Mouse (Mus musculus): ENCODE measurements around the gene Olfr978. TPM values are rescaled to one million over a fixed set of nuclear protein-coding genes. Genes with fewer than 3 reads are reported as not detected.
"Not testable (repeated sequence)": the region's sequence is repeated elsewhere in the genome, so short reads cannot be mapped to it uniquely, and the experiment has no call there.

The Olfr978 gene
- not detected in 2 replicates for polyA plus RNA-seq (2016; fragmentation: Nextera tagmentation; extraction: Ambion mirVana)

DNA sequence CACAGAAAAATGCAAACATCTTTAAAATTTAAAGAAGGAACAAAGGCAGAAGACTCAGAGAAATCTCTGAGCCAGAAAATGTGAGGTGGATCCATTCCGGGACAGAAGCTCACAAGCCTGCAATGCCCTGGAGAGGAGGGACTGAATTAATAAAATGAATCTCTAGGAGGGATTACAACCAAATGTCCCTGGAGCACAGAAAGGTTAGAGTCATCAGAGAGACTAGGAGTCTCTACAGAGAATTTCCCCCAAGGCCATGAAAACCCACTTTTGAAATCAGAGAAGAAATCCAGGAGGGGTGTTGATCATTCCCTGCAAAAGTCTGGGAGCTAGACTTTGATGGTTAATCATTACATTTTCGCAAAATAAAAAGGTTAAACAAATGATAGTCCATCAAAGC, at the start of gene Olfr978:
Olfr978 (plus strand) TSS at position 301 of the 400 bp plus-strand sequence.
- 80% methylated on average over 2 of the region's 2 CpGs for WGBS
- Histone ChIP-seq H3K36me3 (no peaks in the 10 kb centered on the region), H3K4me1 (no peaks in the 10 kb centered on the region), H3K4me3 (no peak within 1 kb of the TSS), H3K27me3 (no peaks in the 10 kb centered on the region), H3K9me3 (replicated peaks) (no peaks in the 10 kb centered on the region), H3K27ac (no peak within 1 kb of the TSS), H3K4me2 (replicated peaks) (no peak within 1 kb of the TSS), H3K9ac (no peak within 1 kb of the TSS)
- ATAC-seq (ENCODE audit: low FRiP score): no peak

DNA sequence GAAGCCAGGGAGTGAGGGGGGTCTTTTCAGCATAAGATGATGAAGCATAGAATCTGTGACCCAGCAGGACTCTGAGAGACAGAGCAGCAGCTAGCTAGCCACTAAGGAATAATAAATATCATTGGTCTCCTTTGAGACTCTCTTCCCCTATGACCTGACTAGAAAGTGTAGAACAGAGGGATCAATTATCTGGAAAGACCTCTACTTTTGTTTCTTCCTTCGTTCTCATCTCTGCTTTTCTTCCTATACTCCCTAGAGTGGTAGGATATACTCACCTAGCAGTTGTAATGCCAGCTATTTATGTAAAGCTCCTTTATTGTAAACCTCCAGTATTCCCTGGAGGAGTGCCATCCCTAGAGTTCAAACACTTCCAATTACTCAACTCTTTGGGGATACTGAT, 40.0 kb upstream of the Olfr978 start, which contains the start of gene Olfr975:
Olfr975 (minus strand) TSS at position 101 of the 400 bp plus-strand sequence.
- no peak within 1 kb of the TSS for H3K4me3 ChIP-seq
- 65% methylated on average over 1 of the region's 1 CpGs for WGBS
- no peaks in the 10 kb centered on the region for H3K36me3 ChIP-seq
- H3K27me3 ChIP-seq: no peaks in the 10 kb centered on the region
- no peak within 1 kb of the TSS for H3K4me2 ChIP-seq (replicated peaks)
- H3K27ac ChIP-seq: no peak within 1 kb of the TSS
- H3K4me1 ChIP-seq: no peaks in the 10 kb centered on the region
- H3K9me3 ChIP-seq (replicated peaks): no peaks in the 10 kb centered on the region
- ATAC-seq (ENCODE audit: low FRiP score): no peak
- no peak within 1 kb of the TSS for H3K9ac ChIP-seq

DNA sequence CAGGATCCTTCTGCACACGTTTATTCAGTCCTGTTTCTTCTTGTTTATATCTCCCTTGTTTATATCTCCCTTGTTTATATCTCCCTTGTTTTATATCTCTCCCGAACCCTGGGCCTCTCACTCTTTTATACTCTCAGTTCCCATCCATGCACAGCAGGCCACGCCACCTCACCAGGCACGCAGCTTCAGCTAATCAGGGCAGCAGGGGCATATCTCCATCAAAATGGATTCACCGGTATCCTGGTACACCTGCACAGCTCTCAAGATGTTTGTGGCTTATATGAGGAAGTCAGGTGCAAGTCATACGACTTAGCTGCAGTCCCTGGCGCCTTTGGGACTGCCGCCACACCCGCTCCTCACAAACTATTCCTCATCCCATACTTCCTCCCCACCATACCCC, 30.9 kb upstream of the Olfr978 start, which contains the start of gene Olfr976:
Olfr976 (minus strand) TSS at position 101 of the 400 bp plus-strand sequence.
- not testable (repeated sequence) for H3K27ac ChIP-seq; H3K36me3 ChIP-seq; H3K4me1 ChIP-seq; H3K4me3 ChIP-seq; H3K9ac ChIP-seq; H3K4me2 ChIP-seq (replicated peaks); H3K9me3 ChIP-seq (replicated peaks); H3K27me3 ChIP-seq; ATAC-seq (ENCODE audit: low FRiP score)
- WGBS: 85% methylated on average over 8 of the region's 9 CpGs

DNA sequence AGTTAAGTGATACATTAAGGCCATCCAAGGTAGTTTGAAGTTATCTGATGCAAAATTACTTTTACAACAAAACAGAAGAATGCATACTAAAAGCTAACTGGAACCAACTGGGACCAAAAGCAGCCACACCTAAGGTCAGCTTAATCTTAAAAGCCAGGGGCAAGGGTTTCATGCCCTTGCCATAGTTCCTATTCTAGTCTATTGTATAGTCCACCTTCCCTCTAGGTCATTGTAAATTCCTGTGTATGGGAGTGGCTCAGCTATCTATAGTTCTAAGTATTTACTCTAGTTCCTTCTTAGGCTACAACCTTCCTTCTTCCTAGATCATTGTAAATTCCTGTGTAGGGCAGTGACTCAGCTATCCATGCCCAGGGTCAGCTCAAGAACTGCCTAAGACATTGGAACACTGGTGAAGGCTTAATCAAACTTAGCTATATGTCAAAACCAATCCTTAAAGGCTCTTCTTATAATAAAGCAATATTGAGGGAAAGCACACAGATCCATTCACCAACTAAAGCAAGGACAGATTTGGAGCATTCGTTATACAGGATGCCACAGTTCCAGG, 15.2 kb upstream of the Olfr978 start:
- not testable (repeated sequence) for H3K4me3 ChIP-seq; H3K4me2 ChIP-seq (replicated peaks); H3K9ac ChIP-seq; H3K27me3 ChIP-seq; H3K4me1 ChIP-seq; H3K36me3 ChIP-seq; ATAC-seq (ENCODE audit: low FRiP score); H3K9me3 ChIP-seq (replicated peaks); H3K27ac ChIP-seq
- WGBS: 92% methylated on average over 1 of the region's 1 CpGs

DNA sequence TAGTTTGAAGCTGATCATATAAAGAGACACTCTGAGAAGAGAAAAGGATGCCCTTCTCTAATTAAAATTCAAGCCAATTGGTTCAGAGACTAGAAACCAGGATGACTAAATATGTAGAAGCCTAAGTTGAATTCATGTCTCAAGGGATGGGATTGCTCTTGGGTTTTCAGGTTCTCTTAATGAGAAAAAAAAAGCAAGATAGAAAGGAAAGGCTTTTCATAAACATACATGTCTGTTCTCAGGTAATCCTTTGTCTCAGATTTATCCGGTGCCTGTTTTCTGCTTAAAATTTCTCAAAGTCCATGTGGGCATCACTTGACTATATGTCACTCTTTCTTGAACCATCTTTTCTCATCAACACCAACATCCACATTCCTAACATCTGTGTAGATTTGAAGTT, 11.5 kb downstream of the Olfr978 start, which contains the start of gene Olfr979:
Olfr979 (minus strand) TSS at position 101 of the 400 bp plus-strand sequence.
- WGBS: 81% methylated on average over 1 of the region's 1 CpGs

DNA sequence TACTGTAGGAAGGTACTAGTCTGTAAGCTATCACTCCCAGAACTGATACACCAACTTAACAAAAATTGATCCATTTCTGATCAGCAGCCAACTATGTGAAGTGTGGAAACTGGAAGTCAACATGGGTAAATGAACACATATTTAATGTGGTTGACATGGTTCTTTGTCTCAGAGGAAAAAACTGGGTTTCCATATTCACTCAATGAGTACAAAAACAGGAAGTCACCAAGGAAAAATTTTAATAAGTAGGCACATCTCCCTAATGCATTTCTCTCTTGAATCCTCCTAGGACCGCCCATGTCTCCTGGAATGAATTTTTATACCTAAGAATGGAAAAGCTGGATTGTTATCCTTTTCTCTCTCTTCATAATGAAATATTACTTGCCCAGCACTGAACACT, 17.6 kb downstream of the Olfr978 start, which contains the start of gene Olfr980:
Olfr980 (minus strand) TSS at position 101 of the 400 bp plus-strand sequence.
- Histone ChIP-seq H3K9ac (no peak within 1 kb of the TSS), H3K27me3 (no peaks in the 10 kb centered on the region), H3K36me3 (no peaks in the 10 kb centered on the region), H3K4me2 (replicated peaks) (no peak within 1 kb of the TSS), H3K4me1 (no peaks in the 10 kb centered on the region), H3K4me3 (no peak within 1 kb of the TSS), H3K9me3 (replicated peaks) (no peaks in the 10 kb centered on the region), H3K27ac (no peak within 1 kb of the TSS)
- no peak for ATAC-seq (ENCODE audit: low FRiP score)
- WGBS: 83% methylated on average over 1 of the region's 1 CpGs

More for the DNA sequence above, 11.5 kb downstream of the Olfr978 start, which contains the start of gene Olfr979:
- Histone ChIP-seq H3K27me3 (no peaks in the 10 kb centered on the region), H3K9ac (no peak within 1 kb of the TSS), H3K36me3 (no peaks in the 10 kb centered on the region), H3K4me2 (replicated peaks) (no peak within 1 kb of the TSS), H3K27ac (no peak within 1 kb of the TSS), H3K9me3 (replicated peaks) (no peaks in the 10 kb centered on the region), H3K4me1 (no peaks in the 10 kb centered on the region), H3K4me3 (no peak within 1 kb of the TSS)
- ATAC-seq (ENCODE audit: low FRiP score): no peak

DNA sequence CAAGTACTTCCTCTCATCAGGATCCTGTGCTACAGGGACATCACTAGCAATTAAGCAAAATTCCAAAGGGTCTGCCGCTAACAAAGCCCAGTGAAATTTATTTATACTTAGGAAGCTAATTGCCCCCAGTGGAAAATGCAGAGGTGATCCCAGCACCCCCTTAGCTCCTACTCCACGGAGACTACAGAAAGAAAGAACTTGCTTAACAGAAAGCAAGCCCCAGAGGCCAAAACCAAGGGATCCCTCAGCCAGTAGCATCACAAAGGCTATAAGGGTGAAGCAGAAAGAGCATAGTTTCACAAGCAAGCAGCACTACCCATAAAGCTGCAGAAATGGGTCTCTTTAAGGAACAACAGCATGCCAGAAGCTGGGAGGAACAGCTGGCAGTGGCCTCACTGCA, 29.3 kb downstream of the Olfr978 start, which contains the start of gene Olfr981:
Olfr981 (plus strand) TSS at position 301 of the 400 bp plus-strand sequence.
- no peaks in the 10 kb centered on the region for H3K4me1 ChIP-seq
- H3K27me3 ChIP-seq: no peaks in the 10 kb centered on the region
- H3K9me3 ChIP-seq (replicated peaks): no peaks in the 10 kb centered on the region
- H3K9ac ChIP-seq: no peak within 1 kb of the TSS
- WGBS: 71% methylated on average over 2 of the region's 2 CpGs
- H3K4me2 ChIP-seq (replicated peaks): no peak within 1 kb of the TSS
- no peak within 1 kb of the TSS for H3K27ac ChIP-seq
- ATAC-seq (ENCODE audit: low FRiP score): no peak
- no peaks in the 10 kb centered on the region for H3K36me3 ChIP-seq
- no peak within 1 kb of the TSS for H3K4me3 ChIP-seq

Other genes with a start within 250 kb of the Olfr978 start
- gene Olfr967, start 245.9 kb upstream of the Olfr978 start, polyA plus RNA-seq (2016; fragmentation: Nextera tagmentation; extraction: Ambion mirVana): not detected in 2 replicates
- gene Olfr968, start 208.9 kb upstream of the Olfr978 start, polyA plus RNA-seq (2016; fragmentation: Nextera tagmentation; extraction: Ambion mirVana): not detected in 2 replicates
- gene Olfr969, start 201.2 kb upstream of the Olfr978 start, polyA plus RNA-seq (2016; fragmentation: Nextera tagmentation; extraction: Ambion mirVana): not detected in 2 replicates
- not detected in 2 replicates for gene Olfr970, start 183.3 kb upstream of the Olfr978 start, polyA plus RNA-seq (2016; fragmentation: Nextera tagmentation; extraction: Ambion mirVana)
- gene Olfr971, start 155.2 kb upstream of the Olfr978 start, polyA plus RNA-seq (2016; fragmentation: Nextera tagmentation; extraction: Ambion mirVana): not detected in 2 replicates
- not detected in 2 replicates for gene Olfr972, start 125.7 kb upstream of the Olfr978 start, polyA plus RNA-seq (2016; fragmentation: Nextera tagmentation; extraction: Ambion mirVana)
- gene Olfr229, start 84.8 kb upstream of the Olfr978 start, polyA plus RNA-seq (2016; fragmentation: Nextera tagmentation; extraction: Ambion mirVana): not detected in 2 replicates
- gene Olfr974, start 54.6 kb upstream of the Olfr978 start, polyA plus RNA-seq (2016; fragmentation: Nextera tagmentation; extraction: Ambion mirVana): not detected in 2 replicates
- gene Olfr975, start 40.1 kb upstream of the Olfr978 start, polyA plus RNA-seq (2016; fragmentation: Nextera tagmentation; extraction: Ambion mirVana): not detected in 2 replicates
- gene Olfr976, start 31.0 kb upstream of the Olfr978 start, polyA plus RNA-seq (2016; fragmentation: Nextera tagmentation; extraction: Ambion mirVana): not detected in 2 replicates
- gene Olfr979, start 11.4 kb downstream of the Olfr978 start, polyA plus RNA-seq (2016; fragmentation: Nextera tagmentation; extraction: Ambion mirVana): not detected in 2 replicates
- gene Olfr980, start 17.5 kb downstream of the Olfr978 start, polyA plus RNA-seq (2016; fragmentation: Nextera tagmentation; extraction: Ambion mirVana): not detected in 2 replicates
- gene Olfr981, start 29.4 kb downstream of the Olfr978 start, polyA plus RNA-seq (2016; fragmentation: Nextera tagmentation; extraction: Ambion mirVana): not detected in 2 replicates
- gene Olfr982, start 81.7 kb downstream of the Olfr978 start, polyA plus RNA-seq (2016; fragmentation: Nextera tagmentation; extraction: Ambion mirVana): not detected in 2 replicates
- gene Olfr983, start 101.5 kb downstream of the Olfr978 start, polyA plus RNA-seq (2016; fragmentation: Nextera tagmentation; extraction: Ambion mirVana): 0.03 TPM in 1 of 2 replicates, not detected in the other
- gene Olfr984, start 122.1 kb downstream of the Olfr978 start, polyA plus RNA-seq (2016; fragmentation: Nextera tagmentation; extraction: Ambion mirVana): not detected in 2 replicates
- not detected in 2 replicates for gene Olfr985, start 138.1 kb downstream of the Olfr978 start, polyA plus RNA-seq (2016; fragmentation: Nextera tagmentation; extraction: Ambion mirVana)
- gene Tmem225, start 156.0 kb downstream of the Olfr978 start, polyA plus RNA-seq (2016; fragmentation: Nextera tagmentation; extraction: Ambion mirVana): not detected in 2 replicates
- gene Olfr986, start 188.8 kb downstream of the Olfr978 start, polyA plus RNA-seq (2016; fragmentation: Nextera tagmentation; extraction: Ambion mirVana): not detected in 2 replicates
- gene Zfp202, start 200.2 kb downstream of the Olfr978 start, polyA plus RNA-seq (2016; fragmentation: Nextera tagmentation; extraction: Ambion mirVana): 9.0 and 9.9 TPM in 2 replicates